Mouse (Mus musculus) bone marrow, adult 2 months (tissue): ENCODE data around the gene Mvb12a.

Experiments
- CTCF ChIP-seq: fragments of 200-500 bp; IDR thresholded peaks from 2 replicates; pipeline ENCODE4 v1.5.1; 2011; ENCODE audit warnings: low read length, control low read depth; ENCODE audit not compliant: control insufficient read depth, insufficient read depth
- POLR2A ChIP-seq: fragments of 200-500 bp; IDR thresholded peaks from 2 replicates; pipeline ENCODE4 v1.6.1; 2011; ENCODE audit warnings: low read depth, mild to moderate bottlenecking, control low read depth, low read length, borderline replicate concordance; ENCODE audit not compliant: control insufficient read depth

DNA sequence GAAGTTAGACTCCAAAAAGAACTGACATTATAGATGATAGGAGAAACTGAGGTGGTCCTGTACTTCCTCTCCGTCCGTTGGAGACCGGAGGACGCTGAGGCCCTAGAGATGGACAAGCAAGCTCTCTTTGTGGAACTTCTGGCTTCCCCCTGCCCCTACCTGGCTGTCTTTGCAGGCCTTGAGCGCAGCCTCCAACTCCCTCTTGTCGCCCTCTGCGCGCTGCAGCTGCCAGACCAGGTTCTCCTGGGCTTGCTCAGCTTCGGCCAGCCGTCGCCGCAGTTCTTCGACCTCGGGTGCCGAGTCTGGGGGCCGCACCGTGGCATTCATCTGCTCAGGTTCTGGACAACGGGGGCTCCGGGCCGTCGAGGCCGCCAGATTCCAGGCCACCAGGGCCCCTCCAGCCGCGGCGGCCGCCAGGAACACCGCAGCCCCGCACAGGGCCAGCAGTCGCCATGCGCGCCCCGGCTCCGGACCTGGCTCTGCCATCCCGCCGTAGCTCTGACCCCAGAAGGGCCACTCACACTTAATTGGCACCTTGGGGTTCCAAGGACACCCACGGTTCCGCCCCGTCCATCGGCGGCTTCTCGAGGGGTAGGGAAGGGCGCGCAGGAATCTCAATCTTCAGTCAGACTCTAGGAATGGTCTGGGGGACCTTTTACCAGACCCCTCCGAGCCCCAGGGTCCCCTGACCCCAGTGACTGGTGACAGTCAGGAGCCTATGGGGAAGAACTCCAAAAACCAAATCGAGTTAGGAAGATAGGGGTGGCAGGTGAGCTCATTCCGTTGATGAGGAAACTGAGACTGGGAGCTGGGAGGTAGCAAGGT is 17.3 kb upstream of the Mvb12a start, which contains the start of gene Ccdc194:
- TF ChIP-seq POLR2A: no peak
- no peak for TF ChIP-seq CTCF
